Mouse (Mus musculus) thymus, postnatal 36 days (tissue): ENCODE measurements around the gene Apeh.

Source experiments
- DNase-seq, 2 experiments: peaks; one replicate each; pipeline ENCODE4 v3.0.0; 2022; ENCODE audit warnings: mixed read lengths in 2 of 2

Gene Apeh

GRCm38 (mm10) chr9:108073141-108073930 lies 21.1 kb downstream of the Apeh start:
- no peak for DNase-seq

GRCm38 (mm10) chr9:108072481-108072924 lies 21.9 kb downstream of the Apeh start:
- DNase-seq, result no peak

- no peak for DNase-seq
These were observed 22.6 kb downstream of the Apeh start for GRCm38 (mm10) chr9:108071801-108072200.

GRCm38 (mm10) chr9:108069529-108069928 lies 24.9 kb downstream of the Apeh start:
- no peak for DNase-seq

- no peak for DNase-seq
These were observed 25.4 kb downstream of the Apeh start for GRCm38 (mm10) chr9:108069007-108069406.

- peak; percentile 70 to 74 for DNase-seq
These were observed 26.5 kb downstream of the Apeh start for GRCm38 (mm10) chr9:108067900-108068299.

- DNase-seq, result no peak
These were observed 27.2 kb downstream of the Apeh start for GRCm38 (mm10) chr9:108067199-108067598.

GRCm38 (mm10) chr9:108065491-108066011 lies 28.9 kb downstream of the Apeh start:
- peak; percentile 51 to 61 for DNase-seq

GRCm38 (mm10) chr9:108063361-108063760 lies 31.0 kb downstream of the Apeh start:
- no peak for DNase-seq

GRCm38 (mm10) chr9:108062142-108062541 lies 32.3 kb downstream of the Apeh start:
- peak in 1 of 2 experiments; percentile 3 for DNase-seq

GRCm38 (mm10) chr9:108058291-108058690 lies 36.1 kb downstream of the Apeh start:
- no peak for DNase-seq

GRCm38 (mm10) chr9:108057262-108057562 lies 37.2 kb downstream of the Apeh start:
- peak in 1 of 2 experiments; percentile 2 for DNase-seq

GRCm38 (mm10) chr9:108056361-108057261 lies 37.8 kb downstream of the Apeh start:
- DNase-seq, result peak in 1 of 2 experiments; percentile 6

- DNase-seq, result no peak
These were observed 38.7 kb downstream of the Apeh start for GRCm38 (mm10) chr9:108055661-108056237.

- DNase-seq, result peak in 1 of 2 experiments; percentile 3
These were observed 39.3 kb downstream of the Apeh start for GRCm38 (mm10) chr9:108055061-108055460.

- peak in 1 of 2 experiments; percentile 12 for DNase-seq
These were observed 39.9 kb downstream of the Apeh start for GRCm38 (mm10) chr9:108054331-108055040.

- no peak for DNase-seq
These were observed 40.7 kb downstream of the Apeh start for GRCm38 (mm10) chr9:108053665-108054225.

GRCm38 (mm10) chr9:108052885-108053664 lies 41.3 kb downstream of the Apeh start, which contains the start of gene Amigo3:
Gene Amigo3, plus strand, starts transcription at chr9:108053159.
- DNase-seq, result peak; percentile 93 to 95

GRCm38 (mm10) chr9:108052411-108052810 lies 42.0 kb downstream of the Apeh start:
- DNase-seq, result no peak

- DNase-seq, result peak in 1 of 2 experiments; percentile 10
These were observed 42.5 kb downstream of the Apeh start for GRCm38 (mm10) chr9:108051931-108052220.
